Mouse (Mus musculus): Measurements from ENCODE around the gene Zcchc14.

The Zcchc14 gene

GRCm38 (mm10) chr8:121663101-121663500 lies 10.4 kb upstream of the Zcchc14 start:
- DNase-seq (ENCODE audit: low spot score): no peak

- DNase-seq (ENCODE audit: low spot score): no peak
These were observed 9.1 kb upstream of the Zcchc14 start for GRCm38 (mm10) chr8:121661631-121662357.

- no peak for DNase-seq (ENCODE audit: low spot score)
These were observed 7.9 kb upstream of the Zcchc14 start for GRCm38 (mm10) chr8:121660602-121661001.

- no peak for DNase-seq (ENCODE audit: low spot score)
These were observed 2.3 kb upstream of the Zcchc14 start for GRCm38 (mm10) chr8:121654966-121655494.

- no peak for DNase-seq (ENCODE audit: low spot score)
These were observed 1.4 kb upstream of the Zcchc14 start for GRCm38 (mm10) chr8:121654131-121654530.

GRCm38 (mm10) chr8:121653340-121654019 lies 779 bp upstream of the Zcchc14 start:
- no peak for DNase-seq (ENCODE audit: low spot score)

GRCm38 (mm10) chr8:121651874-121652361 lies 783 bp downstream of the Zcchc14 start:
- no peak for DNase-seq (ENCODE audit: low spot score)

GRCm38 (mm10) chr8:121651308-121651873 lies 1.3 kb downstream of the Zcchc14 start:
- no peak for DNase-seq (ENCODE audit: low spot score)

- DNase-seq (ENCODE audit: low spot score): no peak
These were observed 2.1 kb downstream of the Zcchc14 start for GRCm38 (mm10) chr8:121650389-121651307.

GRCm38 (mm10) chr8:121649904-121650303 lies 2.8 kb downstream of the Zcchc14 start:
- no peak for DNase-seq (ENCODE audit: low spot score)

- no peak for DNase-seq (ENCODE audit: low spot score)
These were observed 3.3 kb downstream of the Zcchc14 start for GRCm38 (mm10) chr8:121649423-121649822.

GRCm38 (mm10) chr8:121648451-121648850 lies 4.2 kb downstream of the Zcchc14 start:
- no peak for DNase-seq (ENCODE audit: low spot score)

- DNase-seq (ENCODE audit: low spot score): no peak
These were observed 5.0 kb downstream of the Zcchc14 start for GRCm38 (mm10) chr8:121647511-121648215.

- DNase-seq (ENCODE audit: low spot score): no peak
These were observed 9.3 kb downstream of the Zcchc14 start for GRCm38 (mm10) chr8:121643384-121643783.

GRCm38 (mm10) chr8:121642804-121643203 lies 9.9 kb downstream of the Zcchc14 start:
- DNase-seq (ENCODE audit: low spot score): no peak

GRCm38 (mm10) chr8:121636180-121636579 lies 16.5 kb downstream of the Zcchc14 start:
- DNase-seq (ENCODE audit: low spot score): no peak

GRCm38 (mm10) chr8:121635534-121635933 lies 17.2 kb downstream of the Zcchc14 start:
- no peak for DNase-seq (ENCODE audit: low spot score)

- no peak for DNase-seq (ENCODE audit: low spot score)
These were observed 20.3 kb downstream of the Zcchc14 start for GRCm38 (mm10) chr8:121632401-121632800.

- no peak for DNase-seq (ENCODE audit: low spot score)
These were observed 21.0 kb downstream of the Zcchc14 start for GRCm38 (mm10) chr8:121631645-121632071.

GRCm38 (mm10) chr8:121628681-121629080 lies 24.0 kb downstream of the Zcchc14 start:
- DNase-seq (ENCODE audit: low spot score): no peak

- DNase-seq (ENCODE audit: low spot score): no peak
These were observed 29.7 kb downstream of the Zcchc14 start for GRCm38 (mm10) chr8:121623043-121623442.

All from layer of hippocampus, adult 11-12 months (tissue).